In genomic region chr2:73385172-73385571, GRCm38 (mm10) we compare ENCODE assay signal across 9 mouse cellular contexts. TPM values are rescaled to one million over a fixed set of nuclear protein-coding genes. Genes with fewer than 3 reads are reported as not detected.
DNase-seq lines count a peak whose midpoint lies in the region; ATAC-seq and TF ChIP-seq lines count a peak whose summit lies in the region.
"Had no signal": no experiment of that assay in that cellular context is flagged by ENCODE, and none has a peak within 500 bp of the region (broad histone marks: within the 10 kb centered on the region; RNA-seq: fewer than 3 reads in every experiment).

No protein-coding gene starts in this region.

- no peak overlapping the region for H3K27ac ChIP-seq in kidney, embryonic 16.5 days (ENCODE audit: low read length)
- H3K27ac ChIP-seq in kidney, adult 2 months (ENCODE audit: insufficient read depth, low read depth, low read length), result no peak overlapping the region
- H3K27ac ChIP-seq in bone marrow, adult 2 months (ENCODE audit: control insufficient read depth, insufficient read depth, low read depth, low read length, poor library complexity), result no peak overlapping the region
- H3K27ac ChIP-seq in forebrain, postnatal 0 days (ENCODE audit: low read depth, low read length), result no peak overlapping the region
- H3K27ac ChIP-seq in macrophage, result peak overlapping the region; percentile 21; the same call in 1 of the 2 replicates

- H3K4me1 ChIP-seq in kidney, embryonic 16.5 days (ENCODE audit: insufficient read depth, low read length), result peaks cover 10% of the 10 kb centered on the region
- 0 out of 2 replicates have a peak, but pooled peaks cover 3% of the 10 kb centered on the region for H3K4me1 ChIP-seq in kidney, adult 2 months (ENCODE audit: control insufficient read depth, insufficient read depth, low read length)
- H3K4me1 ChIP-seq in bone marrow, adult 2 months (ENCODE audit: control insufficient read depth, insufficient read depth, low read length), result no peaks in the 10 kb centered on the region
- H3K4me1 ChIP-seq in forebrain, postnatal 0 days (ENCODE audit: insufficient read depth), result 0 out of 2 replicates have a peak, but pooled peaks cover 3% of the 10 kb centered on the region

- H3K36me3 ChIP-seq in kidney, embryonic 16.5 days (ENCODE audit: insufficient read depth, low read length), result no peaks in the 10 kb centered on the region
- H3K36me3 ChIP-seq in kidney, adult 2 months (ENCODE audit: control insufficient read depth, insufficient read depth, low read length), result no peaks in the 10 kb centered on the region
- no peaks in the 10 kb centered on the region for H3K36me3 ChIP-seq in forebrain, postnatal 0 days (ENCODE audit: insufficient read depth)
- peaks cover 24% of the 10 kb centered on the region for H3K36me3 ChIP-seq in macrophage (ENCODE audit: inconsistent target)

- H3K27me3 ChIP-seq in kidney, embryonic 16.5 days (ENCODE audit: insufficient read depth, low read length), result no peaks in the 10 kb centered on the region
- H3K27me3 ChIP-seq in kidney, adult 2 months (replicated peaks; ENCODE audit: control insufficient read depth, insufficient read depth, low read length), result no peaks in the 10 kb centered on the region
- no peaks in the 10 kb centered on the region for H3K27me3 ChIP-seq in forebrain, postnatal 0 days (ENCODE audit: insufficient read depth, low read length)

- no peaks in the 10 kb centered on the region for H3K9me3 ChIP-seq in kidney, embryonic 16.5 days (ENCODE audit: low read length)
- no peaks in the 10 kb centered on the region for H3K9me3 ChIP-seq in forebrain, postnatal 0 days (ENCODE audit: low read length)

- 67% methylated on average over 4 of the region's 4 CpGs for WGBS in kidney, embryonic 16.5 days
- WGBS in kidney, adult 2 months, result 73% methylated on average over 4 of the region's 4 CpGs
- 50% methylated on average over 4 of the region's 4 CpGs for WGBS in bone marrow, adult 2 months
- WGBS in forebrain, postnatal 0 days, result 84% methylated on average over 4 of the region's 4 CpGs
- 67% methylated on average over 4 of the region's 4 CpGs for WGBS in macrophage (ENCODE audit: missing documents)

- H3K9ac ChIP-seq in kidney, embryonic 16.5 days (replicated peaks; ENCODE audit: low read length), result no peak overlapping the region
- H3K9ac ChIP-seq in forebrain, postnatal 0 days, result peak overlapping the region; percentile 85; the same call in 1 of the 2 replicates

- DNase-seq in kidney, adult 2 months, result no peak
- no peak for DNase-seq in forebrain, postnatal 0 days
- no peak for DNase-seq in urinary bladder, adult 2 months (ENCODE audit: low spot score)
- no peak for DNase-seq in urinary bladder, postnatal 36 days (ENCODE audit: low spot score in 2 of 2)
- DNase-seq in adrenal gland, postnatal 36 days, result no peak
- DNase-seq: cerebellum, postnatal 36 days had no signal

- TF ChIP-seq CTCF in kidney, adult 2 months (conservative IDR thresholded peaks at IDR 0.05; ENCODE audit: insufficient read depth, insufficient read length, low read depth, low read length), result no peak
- no peak for TF ChIP-seq CTCF in bone marrow, adult 2 months (IDR thresholded peaks at IDR 0.05; ENCODE audit: control insufficient read depth, insufficient read depth, low read length)
- TF ChIP-seq CTCF in forebrain, postnatal 0 days (IDR thresholded peaks at IDR 0.05; ENCODE audit: low read depth), result no peak

- ATAC-seq in kidney, embryonic 16.5 days (ENCODE audit: low FRiP score, low TSS enrichment), result no peak
- no peak for ATAC-seq in forebrain, postnatal 0 days

- peaks cover 22% of the 10 kb centered on the region for H3K79me2 ChIP-seq in macrophage (ENCODE audit: inconsistent target)

- TF ChIP-seq POLR2A in kidney, adult 2 months (IDR thresholded peaks at IDR 0.05; ENCODE audit: low read depth, low read length), result no peak
- no peak for TF ChIP-seq POLR2A in bone marrow, adult 2 months (IDR thresholded peaks at IDR 0.05; ENCODE audit: borderline replicate concordance, control insufficient read depth, low read depth, low read length)

- peak overlapping the region; percentile 74 for H3K4me2 ChIP-seq in kidney, embryonic 16.5 days (replicated peaks; ENCODE audit: low read depth, low read length)
- peak overlapping the region; percentile 77 for H3K4me2 ChIP-seq in forebrain, postnatal 0 days (ENCODE audit: low read depth)

- peak overlapping the region; percentile 59; the same call in 1 of the 2 replicates for H3K4me3 ChIP-seq in kidney, embryonic 16.5 days (ENCODE audit: low read length)
- H3K4me3 ChIP-seq in kidney, adult 2 months (ENCODE audit: insufficient read depth, low read depth, low read length), result no peak overlapping the region
- H3K4me3 ChIP-seq in bone marrow, adult 2 months (replicated peaks; ENCODE audit: control insufficient read depth, low read depth, low read length), result peak overlapping the region; percentile 82
- peak overlapping the region; percentile 56 for H3K4me3 ChIP-seq in forebrain, postnatal 0 days (ENCODE audit: low read depth, low read length)
- peak overlapping the region; percentile 43 for H3K4me3 ChIP-seq in macrophage (ENCODE audit: inconsistent target)

RNA-seq across cellular contexts. Expression of gene Gpr155, which starts 1.2 kb away (rescaled TPM):
- polyA plus RNA-seq in kidney, embryonic 16.5 days (2015; fragmentation: Nextera tagmentation; extraction: Ambion mirVana), result 7.7 and 8.2 TPM in 2 replicates
- polyA plus RNA-seq in kidney, adult 2 months (2012; rRNA removed), result 6.2 and 9.1 TPM in 2 replicates
- polyA plus RNA-seq in bone marrow, adult 2 months (2011; ENCODE audit: insufficient read depth, insufficient read length, low replicate concordance, missing spikeins), result 4.5 and 4.6 TPM in 2 replicates
- total RNA-seq in forebrain, postnatal 0 days (2014; rRNA removed), result 12.5 and 20.0 TPM in 2 replicates
- polyA plus RNA-seq in forebrain, postnatal 0 days (2015; fragmentation: Nextera tagmentation; extraction: Ambion mirVana), result 6.2 and 12.5 TPM in 2 replicates
- total RNA-seq in macrophage (2018; cell fraction: chromatin; rRNA removed), result 10 to 100 TPM in 13 of 26 experiments, 1 to 10 TPM in 12, under 1 TPM in 1; 0.92 to 41.5 (median 9.7) TPM
- total RNA-seq in macrophage (2018; cell fraction: cytosol; rRNA removed), result 10 to 100 TPM in 19 of 26 experiments, 1 to 10 TPM in 7; 4.9 to 42.8 (median 16.9) TPM
- 10 to 100 TPM in 22 of 26 experiments, 1 to 10 TPM in 4; 7.0 to 51.5 (median 14.7) TPM for total RNA-seq in macrophage (2018; cell fraction: nucleus; rRNA removed)
- polyA plus RNA-seq in macrophage (2018), result 3.1 to 33.1 TPM (median 20.6 TPM) in 3 replicates
- polyA plus RNA-seq in urinary bladder, adult 2 months (2012; rRNA removed), result 3.9 and 5.5 TPM in 2 replicates
- total RNA-seq in adrenal gland, postnatal 36 days (2021), result 1 to 10 TPM; 5.3 to 6.0 TPM
